Mouse (Mus musculus): ENCODE measurements around the gene Hrh3. TPM values are rescaled to one million over a fixed set of nuclear protein-coding genes. Genes with fewer than 3 reads are reported as not detected.

Gene Hrh3
- polyA plus RNA-seq, 1 experiment = 0.16 TPM

GRCm38 (mm10) chr2:180133911-180134310, 29.6 kb upstream of the Hrh3 start:
- H3K4me3 ChIP-seq = no peak overlapping the region
- H3K27me3 ChIP-seq (ENCODE audit: control insufficient read depth, insufficient read depth, insufficient read length) = no peaks in the 10 kb centered on the region
- peaks cover 5% of the 10 kb centered on the region for H3K36me3 ChIP-seq (ENCODE audit: control insufficient read depth, insufficient read depth)
- no peak overlapping the region for H3K4me2 ChIP-seq (ENCODE audit: low read depth)
- no peak overlapping the region for H3ac ChIP-seq (ENCODE audit: control insufficient read depth, insufficient read length)
- H3K79me2 ChIP-seq (ENCODE audit: control insufficient read depth, insufficient read depth) = peaks cover 31% of the 10 kb centered on the region
- TF ChIP-seq MYOG (IDR thresholded peaks at IDR 0.05; ENCODE audit: control insufficient read depth in 1 of 3, insufficient read depth in 1 of 3, insufficient read length in 2 of 3, low read depth in 2 of 3) = no peak

- peaks cover under 1% of the 10 kb centered on the region for H3K36me3 ChIP-seq (ENCODE audit: control insufficient read depth, insufficient read depth)
- no peaks in the 10 kb centered on the region for H3K27me3 ChIP-seq (ENCODE audit: control insufficient read depth, insufficient read depth, insufficient read length)
- H3K79me2 ChIP-seq (ENCODE audit: control insufficient read depth, insufficient read depth) = peaks cover 34% of the 10 kb centered on the region
- no peak overlapping the region for H3K4me3 ChIP-seq
- H3ac ChIP-seq (ENCODE audit: control insufficient read depth, insufficient read length) = no peak overlapping the region
- no peak overlapping the region for H3K4me2 ChIP-seq (ENCODE audit: low read depth)
- no peak for TF ChIP-seq POLR2A (IDR thresholded peaks at IDR 0.05; ENCODE audit: insufficient read length, low read depth)
- TF ChIP-seq USF1 (IDR thresholded peaks at IDR 0.05; ENCODE audit: low read depth) = no peak
- TF ChIP-seq MYOD1 (IDR thresholded peaks at IDR 0.05; ENCODE audit: control insufficient read depth in 1 of 3, insufficient read length in 2 of 3, low read depth in 2 of 3) = no peak
- no peak for TF ChIP-seq SRF (IDR thresholded peaks at IDR 0.05; ENCODE audit: control insufficient read depth, insufficient read length, low read depth)
- no peak for TF ChIP-seq TCF12 (IDR thresholded peaks at IDR 0.05; ENCODE audit: insufficient read depth, poor library complexity, severe bottlenecking)
- no peak for TF ChIP-seq TCF3 (IDR thresholded peaks at IDR 0.05; ENCODE audit: insufficient read length, low read depth)
- TF ChIP-seq MAX (IDR thresholded peaks at IDR 0.05; ENCODE audit: low read depth) = no peak
- no peak for TF ChIP-seq REST (IDR thresholded peaks at IDR 0.05; ENCODE audit: insufficient read depth, insufficient read length)
Observed at GRCm38 (mm10) chr2:180133231-180133630, 28.9 kb upstream of the Hrh3 start.

DNA sequence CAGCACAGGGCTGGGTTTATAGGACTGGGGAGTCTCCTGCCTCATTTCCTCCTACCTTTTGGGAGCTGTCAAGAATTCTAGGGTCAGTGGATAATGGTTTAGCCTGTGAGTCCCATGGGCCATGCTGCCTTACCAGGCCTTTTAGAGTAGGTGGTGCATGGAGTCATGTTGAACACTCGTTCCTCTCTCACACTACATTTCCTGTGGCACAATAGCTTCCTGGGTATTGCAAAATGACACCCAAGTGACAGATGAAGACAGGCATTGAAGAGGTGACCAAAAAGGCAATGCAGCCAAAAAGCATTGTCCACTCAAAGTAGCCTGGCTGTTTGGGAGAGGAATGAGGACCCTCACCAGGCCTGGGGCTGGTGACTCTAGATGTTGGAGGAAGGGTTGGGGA, 23.4 kb upstream of the Hrh3 start:
- H3ac ChIP-seq (ENCODE audit: control insufficient read depth, insufficient read length) = no peak overlapping the region
- H3K79me2 ChIP-seq (ENCODE audit: control insufficient read depth, insufficient read depth) = peaks cover 49% of the 10 kb centered on the region
- TF ChIP-seq SRF (IDR thresholded peaks at IDR 0.05; ENCODE audit: control insufficient read depth, insufficient read length, low read depth) (no peak), REST (IDR thresholded peaks at IDR 0.05; ENCODE audit: insufficient read depth, insufficient read length) (no peak), TCF12 (IDR thresholded peaks at IDR 0.05; ENCODE audit: insufficient read depth, poor library complexity, severe bottlenecking) (no peak), MYOD1 (IDR thresholded peaks at IDR 0.05; ENCODE audit: control insufficient read depth in 1 of 3, insufficient read length in 2 of 3, low read depth in 2 of 3) (no peak), MAX (IDR thresholded peaks at IDR 0.05; ENCODE audit: low read depth) (no peak), POLR2A (IDR thresholded peaks at IDR 0.05; ENCODE audit: insufficient read length, low read depth) (no peak), CEBPB (IDR thresholded peaks at IDR 0.05; ENCODE audit: insufficient read depth, poor library complexity, severe bottlenecking) (no peak), E2F4 (IDR thresholded peaks at IDR 0.05; ENCODE audit: insufficient read depth) (no peak), USF1 (IDR thresholded peaks at IDR 0.05; ENCODE audit: low read depth) (no peak), POLR2AphosphoS2 (IDR thresholded peaks at IDR 0.05; ENCODE audit: insufficient read length, low read depth) (no peak), MYOG (IDR thresholded peaks at IDR 0.05; ENCODE audit: control insufficient read depth in 1 of 3, insufficient read depth in 1 of 3, insufficient read length in 2 of 3, low read depth in 2 of 3) (no peak), TCF3 (IDR thresholded peaks at IDR 0.05; ENCODE audit: insufficient read length, low read depth) (no peak)
- no peak overlapping the region for H3K4me2 ChIP-seq (ENCODE audit: low read depth)
- no peaks in the 10 kb centered on the region for H3K27me3 ChIP-seq (ENCODE audit: control insufficient read depth, insufficient read depth, insufficient read length)
- H3K4me3 ChIP-seq = no peak overlapping the region
- H3K36me3 ChIP-seq (ENCODE audit: control insufficient read depth, insufficient read depth) = peaks cover 4% of the 10 kb centered on the region

GRCm38 (mm10) chr2:180126195-180126594, 21.9 kb upstream of the Hrh3 start:
- Histone ChIP-seq H3K27me3 (ENCODE audit: control insufficient read depth, insufficient read depth, insufficient read length) (no peaks in the 10 kb centered on the region), H3K79me2 (ENCODE audit: control insufficient read depth, insufficient read depth) (peaks cover 38% of the 10 kb centered on the region), H3K4me2 (ENCODE audit: low read depth) (peak overlapping the region; percentile 66), H3K36me3 (ENCODE audit: control insufficient read depth, insufficient read depth) (peaks cover 4% of the 10 kb centered on the region), H3K4me3 (no peak overlapping the region), H3ac (ENCODE audit: control insufficient read depth, insufficient read length) (no peak overlapping the region)
- TF ChIP-seq MYOD1 (IDR thresholded peaks at IDR 0.05; ENCODE audit: control insufficient read depth in 1 of 3, insufficient read length in 2 of 3, low read depth in 2 of 3) (peak in 2 of 3 experiments; percentile 63 to 86), USF1 (IDR thresholded peaks at IDR 0.05; ENCODE audit: low read depth) (peak; percentile 80), E2F4 (IDR thresholded peaks at IDR 0.05; ENCODE audit: insufficient read depth) (no peak), SRF (IDR thresholded peaks at IDR 0.05; ENCODE audit: control insufficient read depth, insufficient read length, low read depth) (no peak), MAX (IDR thresholded peaks at IDR 0.05; ENCODE audit: low read depth) (peak; percentile 41), MYOG (IDR thresholded peaks at IDR 0.05; ENCODE audit: control insufficient read depth in 1 of 3, insufficient read depth in 1 of 3, insufficient read length in 2 of 3, low read depth in 2 of 3) (peak; percentile 43 to 92 (median 79)), TCF3 (IDR thresholded peaks at IDR 0.05; ENCODE audit: insufficient read length, low read depth) (peak; percentile 32), REST (IDR thresholded peaks at IDR 0.05; ENCODE audit: insufficient read depth, insufficient read length) (no peak), TCF12 (IDR thresholded peaks at IDR 0.05; ENCODE audit: insufficient read depth, poor library complexity, severe bottlenecking) (peak; percentile 76), POLR2AphosphoS2 (IDR thresholded peaks at IDR 0.05; ENCODE audit: insufficient read length, low read depth) (no peak), CEBPB (IDR thresholded peaks at IDR 0.05; ENCODE audit: insufficient read depth, poor library complexity, severe bottlenecking) (no peak), POLR2A (IDR thresholded peaks at IDR 0.05; ENCODE audit: insufficient read length, low read depth) (no peak)

GRCm38 (mm10) chr2:180124192-180124591, 19.9 kb upstream of the Hrh3 start:
- peaks cover 4% of the 10 kb centered on the region for H3K36me3 ChIP-seq (ENCODE audit: control insufficient read depth, insufficient read depth)
- TF ChIP-seq REST (IDR thresholded peaks at IDR 0.05; ENCODE audit: insufficient read depth, insufficient read length) = no peak
- no peak for TF ChIP-seq CEBPB (IDR thresholded peaks at IDR 0.05; ENCODE audit: insufficient read depth, poor library complexity, severe bottlenecking)
- TF ChIP-seq POLR2A (IDR thresholded peaks at IDR 0.05; ENCODE audit: insufficient read length, low read depth) = no peak
- TF ChIP-seq POLR2AphosphoS2 (IDR thresholded peaks at IDR 0.05; ENCODE audit: insufficient read length, low read depth) = no peak
- no peak for TF ChIP-seq TCF3 (IDR thresholded peaks at IDR 0.05; ENCODE audit: insufficient read length, low read depth)
- no peak for TF ChIP-seq TCF12 (IDR thresholded peaks at IDR 0.05; ENCODE audit: insufficient read depth, poor library complexity, severe bottlenecking)
- no peak for TF ChIP-seq E2F4 (IDR thresholded peaks at IDR 0.05; ENCODE audit: insufficient read depth)
- no peak for TF ChIP-seq MAX (IDR thresholded peaks at IDR 0.05; ENCODE audit: low read depth)
- TF ChIP-seq MYOG (IDR thresholded peaks at IDR 0.05; ENCODE audit: control insufficient read depth in 1 of 3, insufficient read depth in 1 of 3, insufficient read length in 2 of 3, low read depth in 2 of 3) = no peak
- no peak for TF ChIP-seq USF1 (IDR thresholded peaks at IDR 0.05; ENCODE audit: low read depth)
- no peak for TF ChIP-seq SRF (IDR thresholded peaks at IDR 0.05; ENCODE audit: control insufficient read depth, insufficient read length, low read depth)
- no peak for TF ChIP-seq MYOD1 (IDR thresholded peaks at IDR 0.05; ENCODE audit: control insufficient read depth in 1 of 3, insufficient read length in 2 of 3, low read depth in 2 of 3)
- H3K79me2 ChIP-seq (ENCODE audit: control insufficient read depth, insufficient read depth) = peaks cover 49% of the 10 kb centered on the region
- no peaks in the 10 kb centered on the region for H3K27me3 ChIP-seq (ENCODE audit: control insufficient read depth, insufficient read depth, insufficient read length)
- no peak overlapping the region for H3ac ChIP-seq (ENCODE audit: control insufficient read depth, insufficient read length)
- no peak overlapping the region for H3K4me3 ChIP-seq
- H3K4me2 ChIP-seq (ENCODE audit: low read depth) = no peak overlapping the region

All from myocyte (in vitro differentiated cells).